20 mouse cellular contexts compared by ENCODE assay signal in the genomic region with DNA sequence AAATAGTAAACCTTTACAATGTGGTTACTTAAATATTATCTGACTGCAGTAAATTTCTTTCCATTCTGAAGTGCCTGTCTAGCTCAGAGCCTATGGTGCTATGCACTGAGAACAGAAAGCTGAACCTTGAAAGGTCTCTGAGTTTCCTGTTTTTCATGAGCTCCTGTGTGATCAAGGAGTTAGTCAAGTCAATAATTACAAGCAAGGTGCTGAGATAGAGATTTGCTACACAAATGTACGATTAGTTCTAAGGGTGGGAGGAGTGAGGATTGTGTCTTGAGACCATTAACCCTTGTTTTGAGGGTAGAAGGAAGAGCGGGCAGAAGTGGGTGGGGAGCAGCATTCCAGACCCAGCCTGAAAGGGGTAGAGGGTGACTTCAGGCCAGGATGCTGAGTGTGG. TPM values are rescaled to one million over a fixed set of nuclear protein-coding genes. Genes with fewer than 3 reads are reported as not detected.
DNase-seq lines count a peak whose midpoint lies in the region; ATAC-seq and TF ChIP-seq lines count a peak whose summit lies in the region.
"Had no signal": no experiment of that assay in that cellular context is flagged by ENCODE, and none has a peak within 500 bp of the region (broad histone marks: within the 10 kb centered on the region; RNA-seq: fewer than 3 reads in every experiment).

No protein-coding gene starts in this region.

- no peak overlapping the region for H3K4me2 ChIP-seq in kidney, embryonic 14.5 days (replicated peaks; ENCODE audit: low read depth, low read length)
- H3K4me2 ChIP-seq: embryonic facial prominence, embryonic 13.5 days; lung, embryonic 15.5 days; midbrain, embryonic 11.5 days; neural tube, embryonic 13.5 days had no signal

- WGBS in kidney, embryonic 14.5 days, result 57% methylated on average over 2 of the region's 2 CpGs

- no peak overlapping the region for H3K27ac ChIP-seq in kidney, embryonic 14.5 days (ENCODE audit: low read depth, low read length)
- no peak overlapping the region for H3K27ac ChIP-seq in left cerebral cortex, adult 2 months
- H3K27ac ChIP-seq: embryonic facial prominence, embryonic 13.5 days; heart, adult 2 months; hindbrain, postnatal 0 days; liver, embryonic 14.5 days; lung, embryonic 15.5 days; macrophage; neural tube, embryonic 13.5 days had no signal

- H3K4me3 ChIP-seq in kidney, embryonic 14.5 days (ENCODE audit: low read length), result no peak overlapping the region
- no peak overlapping the region for H3K4me3 ChIP-seq in left cerebral cortex, adult 2 months
- H3K4me3 ChIP-seq: embryonic facial prominence, embryonic 13.5 days; heart, adult 2 months; lung, embryonic 15.5 days; neural tube, embryonic 13.5 days had no signal

- H3K9ac ChIP-seq in kidney, embryonic 14.5 days (ENCODE audit: low read depth, low read length), result no peak overlapping the region
- H3K9ac ChIP-seq: embryonic facial prominence, embryonic 13.5 days; liver, embryonic 14.5 days; lung, embryonic 15.5 days; neural tube, embryonic 13.5 days had no signal

- 0 out of 2 replicates have a peak, but pooled peaks cover 5% of the 10 kb centered on the region for H3K4me1 ChIP-seq in kidney, embryonic 14.5 days (ENCODE audit: control insufficient read depth, insufficient read depth, low read length)
- H3K4me1 ChIP-seq: lung, embryonic 15.5 days had no signal

- ATAC-seq in kidney, embryonic 14.5 days (ENCODE audit: low FRiP score, low TSS enrichment), result no peak
- ATAC-seq in inflammation-experienced regulatory T-cells, adult 6 months, result peak; percentile 76
- ATAC-seq: forebrain, embryonic 14.5 days; hindbrain, postnatal 0 days had no signal

- H3K27me3 ChIP-seq in kidney, embryonic 14.5 days (ENCODE audit: control insufficient read depth, insufficient read depth, low read length), result no peaks in the 10 kb centered on the region
- H3K27me3 ChIP-seq: embryonic facial prominence, embryonic 13.5 days; lung, embryonic 15.5 days; neural tube, embryonic 13.5 days had no signal

- peak; percentile 49 to 77 for DNase-seq in kidney, adult 8-10 months
- peak; percentile 71 for DNase-seq in CD4-positive, CD25-positive, alpha-beta regulatory T cell, adult 2 months (ENCODE audit: low read depth, low spot score)
- peak; percentile 31 to 72 for DNase-seq in kidney, postnatal 36 days
- DNase-seq in left cerebral cortex, adult 2 months (ENCODE audit: extremely low spot score in 1 of 2, low spot score in 2 of 2), result no peak
- DNase-seq in right cerebral cortex, postnatal 36 days (ENCODE audit: low spot score in 2 of 2), result no peak
- DNase-seq: adrenal gland, adult 8-10 months; cerebellum, adult 9-11 months; gastrocnemius, postnatal 14 days; heart, adult 2 months; spleen, adult 18-20 months had no signal

- no peaks in the 10 kb centered on the region for H3K9me3 ChIP-seq in kidney, embryonic 14.5 days (ENCODE audit: control insufficient read depth, low read length)
- H3K9me3 ChIP-seq: embryonic facial prominence, embryonic 13.5 days; lung, embryonic 15.5 days; neural tube, embryonic 13.5 days had no signal

- no peaks in the 10 kb centered on the region for H3K36me3 ChIP-seq in kidney, embryonic 14.5 days (ENCODE audit: control insufficient read depth, insufficient read depth, low read length)
- H3K36me3 ChIP-seq: embryonic facial prominence, embryonic 13.5 days; lung, embryonic 15.5 days; neural tube, embryonic 13.5 days had no signal

- intact Hi-C loops in left cerebral cortex, adult 2 months (cut with DNase I), result no loop called here

- no peak for TF ChIP-seq CTCF in left cerebral cortex, adult 2 months (IDR thresholded peaks at IDR 0.05)

RNA-seq across cellular contexts. Expression of a gene that starts 16.1 kb away (rescaled TPM):
- 21.6 and 36.5 TPM in 2 replicates for polyA plus RNA-seq in kidney, embryonic 14.5 days (2014; fragmentation: Nextera tagmentation; extraction: Ambion mirVana)
- polyA plus RNA-seq in inflammation-experienced regulatory T-cells, adult 6 months (2017; shearing (Covaris generic)), result 10 to 100 TPM; 25.9 to 56.5 (median 44.2) TPM
- total RNA-seq in left cerebral cortex, adult 2 months (2021), result 10 to 100 TPM; 89.8 to 98.9 TPM

Comparison
In these comparisons a context has a peak if more than half of its experiments do, and no peak if none do; other contexts are left out.
1. DNase-seq: peak in kidney, adult 8-10 months (2 of 2), CD4-positive, CD25-positive, alpha-beta regulatory T cell, adult 2 months (single experiment) and kidney, postnatal 36 days (2 of 2); none in left cerebral cortex, adult 2 months (0 of 2) and right cerebral cortex, postnatal 36 days (0 of 2).